Mouse (Mus musculus) spleen, embryonic (tissue): ENCODE measurements around the gene Csnk2a2.

Source experiments
- CTCF ChIA-PET: fragments of 350-600 bp; sonication (Branson Sonifier 250); formaldehyde crosslinking; loops from one replicate; lab custom pipeline; 2022; lab: Charles Lee

The Csnk2a2 gene

GRCm38 (mm10) chr8:95426781-95427281 is 63.0 kb downstream of the Csnk2a2 start:
- CTCF ChIA-PET: interaction anchor here (0.5 to 1.6 kb wide), 2 partner anchors 94 to 150 kb away, joined by 3 read pairs; no protein-coding TSS in a partner anchor

GRCm38 (mm10) chr8:95424682-95425081 is 65.2 kb downstream of the Csnk2a2 start:
- CTCF ChIA-PET: no interaction called here

GRCm38 (mm10) chr8:95422193-95422810 is 67.5 kb downstream of the Csnk2a2 start:
- CTCF ChIA-PET: no interaction called here

GRCm38 (mm10) chr8:95411309-95411972 is 78.4 kb downstream of the Csnk2a2 start:
- CTCF ChIA-PET: no interaction called here

- CTCF ChIA-PET: no interaction called here
These were observed 80.3 kb downstream of the Csnk2a2 start for GRCm38 (mm10) chr8:95409518-95409917.

- CTCF ChIA-PET: no interaction called here
These were observed 88.7 kb downstream of the Csnk2a2 start for GRCm38 (mm10) chr8:95401091-95401490.

GRCm38 (mm10) chr8:95399131-95399530 is 90.7 kb downstream of the Csnk2a2 start:
- CTCF ChIA-PET: interaction anchor here (0.7 kb wide), 1 partner anchor 435 kb away, joined by 3 read pairs; no protein-coding TSS in a partner anchor

GRCm38 (mm10) chr8:95397201-95397600 is 92.6 kb downstream of the Csnk2a2 start:
- CTCF ChIA-PET: no interaction called here

- CTCF ChIA-PET: no interaction called here
These were observed 93.1 kb downstream of the Csnk2a2 start for GRCm38 (mm10) chr8:95396752-95397151.
